In genomic region chr12:98187186-98187899, GRCm38 (mm10) we compare ENCODE assay signal across 16 mouse cellular contexts.
DNase-seq lines count a peak whose midpoint lies in the region; ATAC-seq and TF ChIP-seq lines count a peak whose summit lies in the region.
"Had no signal": no experiment of that assay in that cellular context is flagged by ENCODE, and none has a peak within 500 bp of the region (broad histone marks: within the 10 kb centered on the region; RNA-seq: fewer than 3 reads in every experiment).

No protein-coding gene starts in this region.

- no peak overlapping the region for H3K4me3 ChIP-seq in hindbrain, embryonic 16.5 days (ENCODE audit: low read length)
- no peak overlapping the region for H3K4me3 ChIP-seq in hindbrain, embryonic 13.5 days
- no peak overlapping the region for H3K4me3 ChIP-seq in cortical plate, adult 2 months (ENCODE audit: insufficient read depth, low read length)
- H3K4me3 ChIP-seq: embryonic facial prominence, embryonic 13.5 days; heart, adult 2 months; liver, embryonic 13.5 days; midbrain, embryonic 13.5 days had no signal

- H3K4me2 ChIP-seq in hindbrain, embryonic 16.5 days (ENCODE audit: low read length) = no peak overlapping the region
- no peak overlapping the region for H3K4me2 ChIP-seq in hindbrain, embryonic 13.5 days
- H3K4me2 ChIP-seq: embryonic facial prominence, embryonic 13.5 days; liver, embryonic 13.5 days; midbrain, embryonic 13.5 days had no signal

- TF ChIP-seq CTCF in cortical plate, adult 2 months (IDR thresholded peaks at IDR 0.05; ENCODE audit: extremely low read depth, insufficient read depth, low read length) = no peak

- no peak for TF ChIP-seq POLR2A in cortical plate, adult 2 months (IDR thresholded peaks at IDR 0.05; ENCODE audit: extremely low read depth, insufficient read depth, low read length)

- 70% methylated on average over 8 of the region's 8 CpGs for WGBS in hindbrain, embryonic 16.5 days
- 78% methylated on average over 8 of the region's 8 CpGs for WGBS in hindbrain, embryonic 13.5 days

- H3K27ac ChIP-seq in hindbrain, embryonic 16.5 days (ENCODE audit: low read depth, low read length) = no peak overlapping the region
- H3K27ac ChIP-seq in hindbrain, embryonic 13.5 days = no peak overlapping the region
- peak overlapping the region; percentile 92 for H3K27ac ChIP-seq in cortical plate, adult 2 months (ENCODE audit: insufficient read depth, low read length)
- H3K27ac ChIP-seq: embryonic facial prominence, embryonic 13.5 days; heart, adult 2 months; liver, embryonic 13.5 days; midbrain, embryonic 13.5 days had no signal

- H3K9me3 ChIP-seq in hindbrain, embryonic 16.5 days (ENCODE audit: control insufficient read depth, low read length) = no peaks in the 10 kb centered on the region
- no peaks in the 10 kb centered on the region for H3K9me3 ChIP-seq in hindbrain, embryonic 13.5 days
- H3K9me3 ChIP-seq: embryonic facial prominence, embryonic 13.5 days; liver, embryonic 13.5 days; midbrain, embryonic 13.5 days had no signal

- peak; percentile 72 for DNase-seq in layer of hippocampus, adult 9-11 months
- peak; percentile 41 to 81 for DNase-seq in right cerebral cortex, postnatal 10 days (ENCODE audit: low spot score in 2 of 2)
- DNase-seq in spleen, postnatal 4 days (ENCODE audit: low spot score in 2 of 2) = no peak
- DNase-seq in kidney, postnatal 4 days = no peak
- DNase-seq: cerebellum, postnatal 25 days; heart, adult 2 months; heart, postnatal 4 days; kidney, adult 11 months; liver, embryonic 13.5 days; lung, postnatal 36 days; thymus, postnatal 14 days had no signal

- no peaks in the 10 kb centered on the region for H3K4me1 ChIP-seq in hindbrain, embryonic 16.5 days (ENCODE audit: control insufficient read depth, insufficient read depth, low read depth, low read length)
- no peaks in the 10 kb centered on the region for H3K4me1 ChIP-seq in hindbrain, embryonic 13.5 days (replicated peaks)
- peaks cover 3% of the 10 kb centered on the region for H3K4me1 ChIP-seq in cortical plate, adult 2 months (ENCODE audit: control insufficient read depth, insufficient read depth, low read length)
- H3K4me1 ChIP-seq: embryonic facial prominence, embryonic 13.5 days; liver, embryonic 13.5 days; midbrain, embryonic 13.5 days had no signal

- no peak overlapping the region for H3K9ac ChIP-seq in hindbrain, embryonic 16.5 days (ENCODE audit: low read depth, low read length)
- no peak overlapping the region for H3K9ac ChIP-seq in hindbrain, embryonic 13.5 days
- H3K9ac ChIP-seq: embryonic facial prominence, embryonic 13.5 days; liver, embryonic 13.5 days; midbrain, embryonic 13.5 days had no signal

- no peaks in the 10 kb centered on the region for H3K36me3 ChIP-seq in hindbrain, embryonic 16.5 days (ENCODE audit: control insufficient read depth, insufficient read depth, low read length)
- H3K36me3 ChIP-seq in hindbrain, embryonic 13.5 days = no peaks in the 10 kb centered on the region
- H3K36me3 ChIP-seq: embryonic facial prominence, embryonic 13.5 days; liver, embryonic 13.5 days; midbrain, embryonic 13.5 days had no signal

- H3K27me3 ChIP-seq in hindbrain, embryonic 16.5 days (replicated peaks; ENCODE audit: control insufficient read depth, insufficient read depth, low read length) = no peaks in the 10 kb centered on the region
- H3K27me3 ChIP-seq in hindbrain, embryonic 13.5 days = 0 out of 2 replicates have a peak, but pooled peaks cover 5% of the 10 kb centered on the region
- H3K27me3 ChIP-seq: liver, embryonic 13.5 days had no signal

- ATAC-seq in hindbrain, embryonic 16.5 days = peak; percentile 45; the same call in 1 of the 2 replicates
- ATAC-seq in hindbrain, embryonic 13.5 days (ENCODE audit: low FRiP score) = no peak
- ATAC-seq: midbrain, embryonic 13.5 days had no signal

Comparison
In these comparisons a context has a peak if more than half of its experiments do, and no peak if none do; other contexts are left out.
1. DNase-seq: peak in layer of hippocampus, adult 9-11 months (single experiment) and right cerebral cortex, postnatal 10 days (2 of 2); none in spleen, postnatal 4 days (0 of 2) and kidney, postnatal 4 days (0 of 2).